Mouse (Mus musculus) heart, embryonic 14.5 days (tissue): ENCODE data around the gene Apol6. TPM values are rescaled to one million over a fixed set of nuclear protein-coding genes. Genes with fewer than 3 reads are reported as not detected.

ENCODE experiments used
- ATAC-seq: fragments of 200-750 bp; cut with Nextera tagmentation; 2 replicates; pipeline ENCODE4 v1.8.0; 2017; ENCODE audit warnings: low read depth, moderate TSS enrichment; ENCODE audit not compliant: insufficient number of reproducible peaks, insufficient read depth, low FRiP score
- H3K27ac ChIP-seq, 2 experiments: fragments of 200-500 bp in 1 of 2; fragments of 300-500 bp in 1 of 2; sonication (generic) in 1 of 2; replicated peaks in 1 of 2; 2 replicates each; pipeline ENCODE4 v1.5.1; 2012 to 2014; ENCODE audit warnings: low read depth in 2 of 2, low read length in 2 of 2, control low read depth in 1 of 2, mild to moderate bottlenecking in 1 of 2, mixed read lengths in 1 of 2; ENCODE audit not compliant: control insufficient read depth in 1 of 2, insufficient read depth in 1 of 2
- H3K27me3 ChIP-seq: fragments of 300-500 bp; sonication (generic); 2 replicates; pipeline ENCODE4 v1.6.1; 2014; ENCODE audit warnings: mild to moderate bottlenecking, low read length, control low read depth; ENCODE audit not compliant: control insufficient read depth, insufficient read depth
- H3K36me3 ChIP-seq: fragments of 300-500 bp; sonication (generic); 2 replicates; pipeline ENCODE4 v1.6.1; 2014; ENCODE audit warnings: mild to moderate bottlenecking, control low read depth, low read length, mixed read lengths; ENCODE audit not compliant: control insufficient read depth, insufficient read depth
- H3K4me1 ChIP-seq, 2 experiments: fragments of 200-500 bp in 1 of 2; fragments of 300-500 bp in 1 of 2; sonication (generic) in 1 of 2; 2 replicates each; pipeline ENCODE4 v1.6.1; 2012 to 2014; ENCODE audit warnings: low read length in 2 of 2, control low read depth in 1 of 2, mixed read lengths in 1 of 2; ENCODE audit not compliant: control insufficient read depth in 2 of 2, insufficient read depth in 2 of 2
- H3K4me2 ChIP-seq: fragments of 300-500 bp; sonication (generic); 2 replicates; pipeline ENCODE4 v1.6.1; 2014; ENCODE audit warnings: mild to moderate bottlenecking, low read length
- H3K4me3 ChIP-seq, 2 experiments: fragments of 200-500 bp in 1 of 2; fragments of 300-500 bp in 1 of 2; sonication (generic) in 1 of 2; 2 replicates each; pipeline ENCODE4 v1.5.1; 2012 to 2014; ENCODE audit warnings: low read length in 2 of 2, mild to moderate bottlenecking in 2 of 2, control low read depth in 1 of 2, low read depth in 1 of 2, moderate library complexity in 1 of 2; ENCODE audit not compliant: control insufficient read depth in 1 of 2, insufficient read depth in 1 of 2
- H3K9ac ChIP-seq: fragments of 300-500 bp; sonication (generic); 2 replicates; pipeline ENCODE4 v1.6.1; 2014; ENCODE audit warnings: mild to moderate bottlenecking, low read length
- H3K9me3 ChIP-seq: fragments of 300-500 bp; sonication (generic); 2 replicates; pipeline ENCODE4 v1.6.1; 2016; ENCODE audit warnings: low read length, control low read depth; ENCODE audit not compliant: control insufficient read depth
- WGBS: fragments of 180-500 bp; shearing (Covaris S2); extraction: QIAGEN DNeasy Blood & Tissue Kit; methylation state at CpG from one replicate; pipeline ENCODE4 v1.1.7; 2014; 5-methylcytosine and 5-hydroxymethylcytosine counted together
- polyA plus RNA-seq: library from polyadenylated mRNA; unstranded; fragments of >200 nt; fragmentation: Nextera tagmentation; extraction: Ambion mirVana; gene quantifications from 2 replicates; pipeline ENCODE4 v1.2.1, GENCODE M21; 2014

Apol6 gene
- polyA plus RNA-seq, 1 experiment from 2014 or later = 0.19 TPM

DNA sequence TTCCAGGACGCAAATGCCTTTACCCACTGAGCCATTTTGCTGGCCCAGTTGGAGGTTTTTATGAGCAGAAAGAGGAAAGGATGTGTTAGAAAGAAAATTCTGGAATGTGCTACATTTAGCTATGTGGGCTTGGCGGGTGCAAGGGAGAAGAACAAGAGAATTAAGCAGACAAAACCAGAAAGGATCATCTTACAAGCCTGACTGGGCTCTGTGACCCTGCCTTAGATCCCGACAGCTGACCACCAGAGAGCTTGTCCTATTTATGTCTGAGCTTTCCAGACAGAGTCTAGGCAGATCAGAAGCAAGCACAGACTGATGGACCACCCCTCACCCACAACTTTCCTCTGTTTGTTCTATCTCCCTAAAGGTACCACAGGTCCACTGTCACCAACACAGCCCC, 13.3 kb upstream of the Apol6 start:
- H3K9me3 ChIP-seq = no peaks in the 10 kb centered on the region
- no peak overlapping the region for H3K4me2 ChIP-seq
- no peaks in the 10 kb centered on the region for H3K27me3 ChIP-seq
- peak overlapping the region; percentile 26; the same call in 1 of the 2 replicates for H3K9ac ChIP-seq
- peaks cover 40 to 48% of the 10 kb centered on the region in 2 experiments for H3K4me1 ChIP-seq
- peak overlapping the region; percentile 8 to 37; a peak in 2 of 4 replicates for H3K27ac ChIP-seq
- no peak for ATAC-seq
- WGBS = 57% methylated on average over 3 of the region's 3 CpGs
- H3K4me3 ChIP-seq = no peak overlapping the region
- H3K36me3 ChIP-seq = no peaks in the 10 kb centered on the region

- 73% methylated on average over 6 of the region's 6 CpGs for WGBS
These were observed 10.0 kb upstream of the Apol6 start for GRCm38 (mm10) chr15:77034526-77034925.

DNA sequence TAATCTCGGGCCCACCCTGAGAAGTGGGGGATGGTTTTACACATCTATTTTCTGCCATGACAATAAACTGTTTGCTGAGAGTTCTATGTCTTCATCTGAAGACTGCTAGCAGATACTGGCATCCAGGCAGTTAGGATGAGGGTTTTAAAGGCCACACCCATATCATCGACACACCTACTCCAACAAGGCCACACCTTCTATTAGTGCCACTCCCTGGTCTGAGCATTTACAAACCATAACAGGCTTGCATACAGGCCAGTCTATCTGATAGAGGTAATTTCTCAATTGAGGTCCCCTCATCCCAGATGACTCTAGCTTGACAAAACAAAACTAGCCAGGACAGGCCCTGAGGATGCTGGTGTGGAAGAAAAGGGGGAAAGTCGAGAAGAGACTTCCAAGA, 8.9 kb upstream of the Apol6 start:
- no peaks in the 10 kb centered on the region for H3K9me3 ChIP-seq
- no peaks in the 10 kb centered on the region for H3K36me3 ChIP-seq
- H3K4me1 ChIP-seq = peaks cover 54 to 59% of the 10 kb centered on the region in 2 experiments
- H3K4me3 ChIP-seq = no peak overlapping the region
- H3K27me3 ChIP-seq = no peaks in the 10 kb centered on the region
- 76% methylated on average over 3 of the region's 3 CpGs for WGBS
- no peak for ATAC-seq
- no peak overlapping the region; the same call in 1 of the 2 replicates for H3K9ac ChIP-seq
- no peak overlapping the region for H3K4me2 ChIP-seq
- H3K27ac ChIP-seq = peak overlapping the region; percentile 98 to 100

More at GRCm38 (mm10) chr15:77034526-77034925, 10.0 kb upstream of the Apol6 start:
- H3K4me3 ChIP-seq = no peak overlapping the region
- H3K4me1 ChIP-seq = peaks cover 51 to 55% of the 10 kb centered on the region in 2 experiments
- no peak overlapping the region for H3K9ac ChIP-seq
- no peak overlapping the region for H3K4me2 ChIP-seq
- peak overlapping the region in 1 of 2 experiments; percentile 98; a peak in 1 of 4 replicates for H3K27ac ChIP-seq
- no peaks in the 10 kb centered on the region for H3K9me3 ChIP-seq
- ATAC-seq = no peak
- no peaks in the 10 kb centered on the region for H3K27me3 ChIP-seq
- no peaks in the 10 kb centered on the region for H3K36me3 ChIP-seq

DNA sequence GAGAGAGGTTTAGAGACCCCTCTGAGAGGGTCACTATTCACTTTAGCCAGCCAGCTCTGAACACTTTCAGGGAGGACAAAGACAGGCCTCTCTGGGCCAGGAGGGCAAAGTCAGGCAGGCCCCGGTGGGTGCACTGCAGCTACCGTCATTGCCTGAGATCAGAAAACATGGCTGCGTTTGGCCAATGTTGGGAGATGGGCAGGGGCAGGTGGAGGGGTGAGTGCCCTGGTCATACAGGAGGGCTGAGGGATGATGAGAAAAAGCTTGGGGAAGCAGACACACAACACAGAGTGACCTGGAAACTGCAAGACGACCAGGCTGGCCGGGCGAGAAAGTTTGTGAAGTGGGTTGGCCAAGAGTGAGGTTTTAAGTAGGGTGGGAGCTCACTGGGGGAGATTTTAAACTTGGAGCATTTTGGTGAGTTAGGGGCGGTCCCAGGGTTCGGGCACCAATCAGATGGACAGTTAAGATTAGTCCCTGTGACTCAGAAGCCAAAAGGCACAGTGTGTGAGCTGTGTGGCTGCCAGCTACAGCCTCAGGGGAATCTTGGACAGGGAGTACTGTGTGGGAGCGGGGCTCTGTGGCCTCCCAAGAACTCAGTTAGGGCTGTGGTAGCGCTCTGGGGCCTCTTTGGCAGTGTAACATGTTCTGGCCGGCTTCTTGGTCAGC, 8.1 kb upstream of the Apol6 start:
- Histone ChIP-seq H3K4me3 (no peak overlapping the region), H3K4me2 (peak overlapping the region; percentile 44), H3K27ac (peak overlapping the region; percentile 98 to 100), H3K27me3 (no peaks in the 10 kb centered on the region), H3K9ac (peak overlapping the region; percentile 70), H3K4me1 (peaks cover 49 to 55% of the 10 kb centered on the region in 2 experiments), H3K36me3 (no peaks in the 10 kb centered on the region), H3K9me3 (no peaks in the 10 kb centered on the region)
- WGBS = 48% methylated on average over 11 of the region's 11 CpGs
- ATAC-seq = peak; percentile 33; the same call in 1 of the 2 replicates

DNA sequence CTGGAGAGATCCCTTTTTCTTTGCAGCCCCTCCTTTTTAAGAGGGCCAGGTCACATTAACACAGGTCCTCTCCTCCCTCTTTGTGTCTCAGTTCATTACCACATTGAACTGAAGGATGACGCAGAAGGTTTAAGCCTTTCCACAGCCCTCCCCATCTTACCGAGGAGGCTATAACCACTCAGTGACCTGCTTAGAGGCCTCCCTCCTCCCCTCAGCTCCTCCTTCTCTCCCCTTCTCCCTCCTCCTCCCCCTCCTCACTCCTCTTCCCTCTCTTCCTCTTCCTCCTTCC, 7.6 kb upstream of the Apol6 start:
- Histone ChIP-seq H3K4me1 (peaks cover 48 to 52% of the 10 kb centered on the region in 2 experiments), H3K4me3 (no peak overlapping the region)
- 11% methylated on average over 2 of the region's 2 CpGs for WGBS

GRCm38 (mm10) chr15:77037278-77038161, 7.0 kb upstream of the Apol6 start:
- Histone ChIP-seq H3K4me3 (no peak overlapping the region), H3K4me2 (peak overlapping the region; percentile 44)

More for the DNA sequence above, 7.6 kb upstream of the Apol6 start:
- Histone ChIP-seq H3K9me3 (no peaks in the 10 kb centered on the region), H3K9ac (peak overlapping the region; percentile 70), H3K4me2 (peak overlapping the region; percentile 44), H3K36me3 (no peaks in the 10 kb centered on the region), H3K27ac (peak overlapping the region; percentile 98 to 100), H3K27me3 (no peaks in the 10 kb centered on the region)
- peak; percentile 17; the same call in 1 of the 2 replicates for ATAC-seq

GRCm38 (mm10) chr15:77039211-77039700, 5.3 kb upstream of the Apol6 start:
- H3K4me2 ChIP-seq = no peak overlapping the region
- ATAC-seq = no peak
- no peak overlapping the region for H3K4me3 ChIP-seq
- no peaks in the 10 kb centered on the region for H3K36me3 ChIP-seq
- H3K27me3 ChIP-seq = no peaks in the 10 kb centered on the region
- H3K4me1 ChIP-seq = peaks cover 50 to 59% of the 10 kb centered on the region in 2 experiments
- H3K27ac ChIP-seq = peak overlapping the region; percentile 42 to 98; a peak in 3 of 4 replicates
- WGBS = 58% methylated on average over 7 of the region's 9 CpGs
- no peaks in the 10 kb centered on the region for H3K9me3 ChIP-seq
- H3K9ac ChIP-seq = no peak overlapping the region

More at GRCm38 (mm10) chr15:77037278-77038161, 7.0 kb upstream of the Apol6 start:
- Histone ChIP-seq H3K36me3 (no peaks in the 10 kb centered on the region), H3K27me3 (no peaks in the 10 kb centered on the region), H3K4me1 (peaks cover 48 to 52% of the 10 kb centered on the region in 2 experiments), H3K9ac (peak overlapping the region; percentile 70), H3K27ac (peak overlapping the region; percentile 98 to 100), H3K9me3 (no peaks in the 10 kb centered on the region)
- ATAC-seq = peak; percentile 80
- 3% methylated on average over 11 of the region's 11 CpGs for WGBS
